Mouse (Mus musculus) thymus, postnatal 0 days (tissue): Measurements from ENCODE around the gene Cd300ld2. TPM values are rescaled to one million over a fixed set of nuclear protein-coding genes. Genes with fewer than 3 reads are reported as not detected.
"Not testable (repeated sequence)": the region's sequence is repeated elsewhere in the genome, so short reads cannot be mapped to it uniquely, and the experiment has no call there.

ENCODE experiments used
- DNase-seq: peaks from one replicate; pipeline ENCODE4 v3.0.0-alpha.2; 2015; ENCODE audit warnings: low spot score
- polyA plus RNA-seq: library from polyadenylated mRNA; unstranded; fragments of >200 nt; fragmentation: Nextera tagmentation; extraction: Ambion mirVana; gene quantifications from 2 replicates; pipeline ENCODE4 v1.2.1, GENCODE M21; 2015

The Cd300ld2 gene
- polyA plus RNA-seq, result not detected in 2 replicates

DNA sequence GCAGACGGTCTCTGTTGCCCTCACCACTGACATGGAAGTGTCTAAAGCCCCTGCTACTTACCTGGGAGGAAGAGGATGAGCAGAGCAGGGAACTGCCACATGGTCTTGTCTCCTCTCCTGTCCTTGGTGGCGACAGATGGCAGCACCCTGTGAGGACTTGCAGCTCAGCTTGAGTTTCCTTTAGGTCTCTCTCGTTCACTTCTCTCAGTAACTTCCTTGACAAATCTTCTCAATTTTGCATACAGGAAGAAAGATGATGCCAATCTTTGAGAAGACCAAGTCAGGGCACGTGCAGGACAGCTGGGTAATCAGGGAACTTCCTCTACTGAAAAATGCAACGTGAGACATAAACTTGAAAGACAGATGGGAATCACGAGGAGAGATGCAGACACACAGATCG lies at the start of gene Cd300ld2:
Cd300ld2 (minus strand) TSS at position 101 of the 400 bp plus-strand sequence.
- DNase-seq, result not testable (repeated sequence)

- no peak for DNase-seq
Observed at GRCm38 (mm10) chr11:115062077-115062476, 46.1 kb upstream of the Cd300ld2 start, which contains the start of gene Cd300e. Cd300e (minus strand) TSS chr11:115062177.

DNA sequence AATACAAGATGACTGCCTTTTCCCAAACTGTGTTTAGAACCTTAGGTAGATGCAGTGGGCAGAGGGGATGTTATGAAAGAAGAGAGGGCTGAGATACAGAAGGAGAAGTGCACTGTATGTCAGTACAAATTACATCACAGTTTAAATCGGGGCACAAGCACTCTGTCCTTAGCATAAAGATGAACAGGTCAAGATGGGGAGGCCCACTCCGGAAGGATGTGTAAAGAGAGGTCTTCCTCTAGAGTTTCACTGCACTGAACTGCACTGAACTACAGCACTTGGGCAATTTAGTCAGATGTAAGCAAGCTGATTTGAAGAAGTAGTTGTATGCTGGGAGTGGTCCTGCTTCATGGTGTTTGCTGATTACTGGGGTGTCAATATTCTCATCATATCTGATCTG lies 43.8 kb upstream of the Cd300ld2 start:
- no peak for DNase-seq

GRCm38 (mm10) chr11:115058701-115059100 lies 42.7 kb upstream of the Cd300ld2 start:
- DNase-seq, result no peak

DNA sequence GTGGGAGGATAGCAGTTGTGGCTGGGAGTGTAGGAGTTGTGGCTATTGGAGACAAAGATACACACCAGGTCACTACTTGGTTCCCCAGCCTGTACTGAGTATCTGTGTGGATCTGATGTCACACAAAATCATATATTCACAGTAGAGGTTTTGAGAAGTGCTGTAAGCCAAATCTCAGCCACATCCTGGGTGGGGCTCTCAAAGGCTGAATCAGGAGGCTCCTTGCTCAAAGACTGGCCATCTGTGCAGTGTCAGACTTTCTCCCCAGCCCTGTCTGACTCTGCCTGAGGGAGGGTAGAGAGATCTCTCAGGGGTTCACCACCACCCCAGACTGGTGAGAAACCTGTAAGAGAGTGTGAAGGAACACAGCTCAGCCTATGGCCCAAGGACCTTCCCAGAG lies 38.5 kb upstream of the Cd300ld2 start:
- DNase-seq, result no peak

- DNase-seq, result no peak
Observed at GRCm38 (mm10) chr11:115052991-115053390, 37.0 kb upstream of the Cd300ld2 start.

DNA sequence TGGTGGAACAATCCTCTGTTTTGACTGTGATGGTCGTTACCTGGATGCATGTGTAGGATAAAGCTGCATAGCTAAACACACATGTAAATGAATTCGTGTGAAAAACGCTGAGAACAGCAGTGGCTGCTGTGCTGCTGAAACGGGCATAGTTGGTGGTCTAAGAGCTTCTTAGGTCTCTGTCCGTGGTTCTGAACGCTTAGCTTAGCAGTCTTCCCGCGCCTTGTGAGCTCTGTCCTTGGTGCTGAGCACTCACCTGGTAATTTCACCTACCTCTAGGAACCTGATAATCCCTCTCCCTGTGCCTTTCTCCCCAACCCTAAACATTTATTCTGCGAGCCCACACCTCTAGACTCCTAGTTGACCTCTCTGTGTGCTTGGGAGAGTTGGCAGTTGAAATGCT lies 36.2 kb upstream of the Cd300ld2 start:
- peak; percentile 79 for DNase-seq

GRCm38 (mm10) chr11:115049282-115049895 lies 33.4 kb upstream of the Cd300ld2 start:
- DNase-seq, result no peak

DNA sequence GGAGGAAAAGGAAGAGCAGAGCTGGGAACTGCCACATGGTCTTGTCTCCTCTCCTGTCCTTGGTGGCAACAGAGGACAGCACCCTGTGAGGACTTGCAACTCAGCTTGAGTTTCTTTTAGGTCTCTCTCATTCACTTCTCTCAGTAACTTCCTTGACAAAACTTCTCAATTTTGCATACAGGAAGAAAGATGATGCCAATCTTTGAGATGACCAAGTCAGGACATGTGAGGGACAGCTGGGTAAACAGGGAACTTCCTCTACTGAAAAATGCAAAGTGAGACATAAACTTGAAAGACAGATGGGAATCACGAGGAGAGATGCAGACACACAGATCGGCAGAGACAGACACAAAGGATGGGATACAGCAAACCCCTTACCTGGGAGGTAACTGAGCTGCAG lies 32.3 kb upstream of the Cd300ld2 start, which contains the start of gene Cd300ld3:
Cd300ld3 (minus strand) TSS at position 151 of the 400 bp plus-strand sequence.
- no peak for DNase-seq

DNA sequence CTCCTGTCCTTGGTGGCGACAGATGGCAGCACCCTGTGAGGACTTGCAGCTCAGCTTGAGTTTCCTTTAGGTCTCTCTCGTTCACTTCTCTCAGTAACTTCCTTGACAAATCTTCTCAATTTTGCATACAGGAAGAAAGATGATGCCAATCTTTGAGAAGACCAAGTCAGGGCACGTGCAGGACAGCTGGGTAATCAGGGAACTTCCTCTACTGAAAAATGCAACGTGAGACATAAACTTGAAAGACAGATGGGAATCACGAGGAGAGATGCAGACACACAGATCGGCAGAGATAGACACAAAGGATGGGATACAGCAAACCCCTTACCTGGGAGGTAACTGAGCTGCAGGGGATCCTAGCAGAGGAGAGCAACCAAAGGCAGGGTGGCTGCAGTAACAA lies 21.7 kb upstream of the Cd300ld2 start, which contains the start of gene Cd300ld5:
Cd300ld5 (minus strand) TSS at position 101 of the 400 bp plus-strand sequence.
- not testable (repeated sequence) for DNase-seq

- not testable (repeated sequence) for DNase-seq
Observed at GRCm38 (mm10) chr11:115026912-115027311, 10.9 kb upstream of the Cd300ld2 start, which contains the start of gene Cd300ld4. Cd300ld4 (minus strand) TSS chr11:115027012.

- DNase-seq, result no peak
Observed at GRCm38 (mm10) chr11:115004070-115004469, 11.9 kb downstream of the Cd300ld2 start.

DNA sequence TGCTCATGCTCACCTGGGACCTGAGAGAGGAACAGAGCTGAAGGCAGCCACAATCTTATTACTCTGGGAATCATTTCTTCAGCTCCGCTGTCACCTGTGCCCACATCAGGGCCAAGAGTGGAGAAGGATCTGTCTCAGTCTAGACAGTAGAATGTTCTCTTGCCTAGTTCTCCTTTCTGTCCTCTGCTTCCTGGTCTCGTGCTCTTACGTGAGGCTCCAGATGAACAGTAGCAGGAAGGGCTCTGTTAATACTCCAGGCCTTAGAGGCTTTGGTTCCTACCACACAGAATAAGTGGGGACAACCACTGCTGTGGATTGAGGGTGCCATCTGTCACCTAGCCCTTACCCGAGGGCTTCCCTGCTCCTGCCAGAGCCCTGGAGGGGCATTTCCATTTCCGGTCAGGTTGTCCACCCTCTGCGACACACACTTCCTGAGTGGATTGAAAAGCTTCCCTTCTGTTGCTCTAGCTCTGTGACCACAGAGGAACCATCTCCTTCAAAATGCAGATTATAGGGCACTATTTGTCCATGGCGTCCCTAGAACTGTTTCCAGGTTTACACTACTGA lies 14.4 kb downstream of the Cd300ld2 start, which contains the start of gene Cd300c2:
Cd300c2 (minus strand) TSS at position 407 of the 567 bp plus-strand sequence.
- no peak for DNase-seq

- no peak for DNase-seq
Observed at GRCm38 (mm10) chr11:114989793-114990192, 26.2 kb downstream of the Cd300ld2 start, which contains the start of gene Cd300ld. Cd300ld (minus strand) TSS chr11:114989922.

DNA sequence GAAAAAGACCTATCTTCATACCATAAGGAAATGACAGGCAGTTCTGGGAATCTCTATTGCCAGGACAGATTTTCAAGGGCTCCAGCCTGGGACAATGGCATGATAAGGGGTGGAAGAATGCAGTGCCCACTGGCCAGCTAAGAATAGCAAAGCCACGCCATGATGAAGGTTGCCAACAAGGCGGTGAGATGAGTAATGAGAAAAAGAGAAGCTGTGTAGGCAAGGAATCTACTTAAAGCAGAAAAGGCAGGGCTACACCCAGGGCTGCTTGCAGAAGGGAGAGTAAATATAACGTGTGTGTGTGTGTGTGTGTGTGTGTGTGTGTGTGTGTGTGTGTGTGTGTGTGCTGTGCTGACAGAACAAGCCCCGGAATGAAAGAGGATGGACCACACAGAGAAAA lies 34.1 kb downstream of the Cd300ld2 start:
- no peak for DNase-seq

DNA sequence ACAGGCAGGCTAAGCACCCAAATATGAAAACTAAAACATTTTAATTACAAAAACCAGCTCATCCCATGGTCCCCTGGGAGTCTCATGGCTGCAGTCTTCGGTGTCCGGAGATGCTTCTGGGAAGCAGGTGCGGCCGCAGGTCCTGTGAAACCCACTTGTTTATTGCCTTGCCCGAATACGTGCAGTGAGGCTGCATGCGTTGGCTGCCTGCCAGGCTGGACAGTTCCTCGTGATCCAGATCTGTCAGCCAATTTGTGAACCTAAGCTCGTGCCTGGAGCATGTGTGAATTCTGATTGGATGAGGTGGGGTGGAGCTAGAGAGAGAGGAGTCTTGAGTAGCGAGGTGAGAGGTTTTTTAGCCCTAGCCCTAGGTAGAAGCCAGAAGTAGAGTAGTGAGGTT lies 43.3 kb downstream of the Cd300ld2 start:
- DNase-seq, result no peak

DNA sequence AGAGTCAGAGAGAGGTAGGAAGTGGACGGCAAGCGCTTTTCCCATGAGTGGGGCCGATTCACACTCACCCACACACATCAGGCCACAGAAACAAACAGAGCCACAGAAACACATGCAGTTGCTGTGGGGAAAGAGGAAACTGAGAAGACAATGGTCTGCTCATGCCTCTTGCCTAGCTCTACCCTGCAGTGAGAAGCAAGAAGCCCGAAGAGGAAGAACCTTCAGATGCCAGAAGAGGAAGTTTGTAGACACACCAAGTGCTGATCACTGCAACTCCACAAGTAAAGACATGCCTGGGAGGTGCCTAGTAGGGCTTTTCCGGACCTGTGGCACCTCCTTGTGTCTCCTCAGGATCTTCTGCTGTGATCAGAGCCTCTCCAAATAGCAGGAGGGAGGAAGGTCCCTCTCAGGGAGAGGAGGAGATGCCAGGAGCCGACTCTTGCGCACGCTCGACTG lies 47.2 kb downstream of the Cd300ld2 start, which contains the start of gene Cd300c:
Cd300c (minus strand) TSS at position 406 of the 456 bp plus-strand sequence.
- no peak for DNase-seq

GRCm38 (mm10) chr11:114965182-114965828 lies 50.7 kb downstream of the Cd300ld2 start:
- no peak for DNase-seq

GRCm38 (mm10) chr11:114960369-114960768 lies 55.6 kb downstream of the Cd300ld2 start:
- DNase-seq, result no peak
